Mouse (Mus musculus) midbrain, embryonic 14.5 days (tissue): ENCODE data around the gene Sbk3. TPM values are rescaled to one million over a fixed set of nuclear protein-coding genes. Genes with fewer than 3 reads are reported as not detected.

Experiments
- ATAC-seq: fragments of 200-750 bp; cut with Nextera tagmentation; 2 replicates; pipeline ENCODE4 v1.8.0; 2017; ENCODE audit warnings: moderate number of reproducible peaks, moderate library complexity; ENCODE audit not compliant: low FRiP score, low TSS enrichment
- DNase-seq: peaks from one replicate; pipeline ENCODE4 v3.0.0-alpha.2; 2015
- H3K27ac ChIP-seq: fragments of 300-500 bp; sonication (generic); replicated peaks from 2 replicates; pipeline ENCODE4 v1.5.1; 2014; ENCODE audit warnings: mild to moderate bottlenecking, low read depth, low read length, moderate library complexity
- H3K27me3 ChIP-seq: fragments of 300-500 bp; sonication (generic); 2 replicates; pipeline ENCODE4 v1.6.1; 2014; ENCODE audit warnings: low read length, control low read depth, mixed read lengths; ENCODE audit not compliant: control insufficient read depth, insufficient read depth
- H3K36me3 ChIP-seq: fragments of 300-500 bp; sonication (generic); 2 replicates; pipeline ENCODE4 v1.6.1; 2014; ENCODE audit warnings: low read length, control low read depth; ENCODE audit not compliant: control insufficient read depth, insufficient read depth
- H3K4me1 ChIP-seq: fragments of 300-500 bp; sonication (generic); 2 replicates; pipeline ENCODE4 v1.6.1; 2014; ENCODE audit warnings: mild to moderate bottlenecking, antibody characterized with exemption, low read length, control low read depth; ENCODE audit not compliant: control insufficient read depth, insufficient read depth
- H3K4me2 ChIP-seq: fragments of 300-500 bp; sonication (generic); 2 replicates; pipeline ENCODE4 v1.6.1; 2014; ENCODE audit warnings: mild to moderate bottlenecking, low read length, moderate library complexity
- H3K4me3 ChIP-seq: fragments of 300-500 bp; sonication (generic); replicated peaks from 2 replicates; pipeline ENCODE4 v1.5.1; 2014; ENCODE audit warnings: low read depth, low read length
- H3K9ac ChIP-seq: fragments of 300-500 bp; sonication (generic); replicated peaks from 2 replicates; pipeline ENCODE4 v1.6.1; 2014; ENCODE audit warnings: mild to moderate bottlenecking, low read length, moderate library complexity
- H3K9me3 ChIP-seq: fragments of 300-500 bp; sonication (generic); 2 replicates; pipeline ENCODE4 v1.6.1; 2016; ENCODE audit warnings: low read length, control low read depth, mixed read lengths; ENCODE audit not compliant: control insufficient read depth
- WGBS: fragments of 180-500 bp; shearing (Covaris S2); extraction: QIAGEN DNeasy Blood & Tissue Kit; methylation state at CpG from one replicate; pipeline ENCODE4 v1.1.7; 2014; 5-methylcytosine and 5-hydroxymethylcytosine counted together
- polyA plus RNA-seq: library from polyadenylated mRNA; unstranded; fragments of >200 nt; fragmentation: Nextera tagmentation; extraction: Ambion mirVana; gene quantifications from 2 replicates; pipeline ENCODE4 v1.2.1, GENCODE M21; 2014

Gene Sbk3
- polyA plus RNA-seq, 1 experiment from 2014 or later, result 0.89 TPM

GRCm38 (mm10) chr7:4996003-4996895 is 25.3 kb upstream of the Sbk3 start, which contains the start of gene Zfp579:
Gene Zfp579 (minus strand): TSS chr7:4996158.
- 2% methylated on average over 23 of the region's 26 CpGs for WGBS
- Histone ChIP-seq H3K4me3 (peak within 1 kb of the TSS; percentile 81), H3K4me2 (peak within 1 kb of the TSS; percentile 94), H3K27me3 (no peaks in the 10 kb centered on the region), H3K27ac (peak within 1 kb of the TSS; percentile 89), H3K9ac (peak within 1 kb of the TSS; percentile 94), H3K9me3 (no peaks in the 10 kb centered on the region), H3K36me3 (peaks cover 31% of the 10 kb centered on the region), H3K4me1 (peaks cover 22% of the 10 kb centered on the region)
- ATAC-seq, result peak; percentile 91
- DNase-seq, result peak; percentile 95

GRCm38 (mm10) chr7:4995268-4996002 is 24.5 kb upstream of the Sbk3 start:
- WGBS, result 3% methylated on average over 19 of the region's 19 CpGs
- peaks cover 22% of the 10 kb centered on the region for H3K4me1 ChIP-seq
- no peaks in the 10 kb centered on the region for H3K9me3 ChIP-seq
- H3K27me3 ChIP-seq, result no peaks in the 10 kb centered on the region
- peak overlapping the region; percentile 81 for H3K4me3 ChIP-seq
- H3K9ac ChIP-seq, result peak overlapping the region; percentile 94
- peak overlapping the region; percentile 94 for H3K4me2 ChIP-seq
- DNase-seq, result no peak
- peak overlapping the region; percentile 89 for H3K27ac ChIP-seq
- no peak for ATAC-seq
- peaks cover 33% of the 10 kb centered on the region for H3K36me3 ChIP-seq

GRCm38 (mm10) chr7:4993999-4994788 is 23.2 kb upstream of the Sbk3 start:
- Histone ChIP-seq H3K27me3 (no peaks in the 10 kb centered on the region), H3K9ac (peak overlapping the region; percentile 37; the same call in 1 of the 2 replicates), H3K4me1 (peaks cover 22% of the 10 kb centered on the region), H3K36me3 (peaks cover 33% of the 10 kb centered on the region), H3K4me3 (peak overlapping the region; percentile 81), H3K4me2 (peak overlapping the region; percentile 94), H3K9me3 (no peaks in the 10 kb centered on the region), H3K27ac (no peak overlapping the region)
- 51% methylated on average over 59 of the region's 59 CpGs for WGBS
- ATAC-seq, result no peak
- no peak for DNase-seq

- peak overlapping the region; percentile 94 for H3K4me2 ChIP-seq
- H3K36me3 ChIP-seq, result peaks cover 33% of the 10 kb centered on the region
- no peak overlapping the region for H3K27ac ChIP-seq
- no peaks in the 10 kb centered on the region for H3K27me3 ChIP-seq
- no peak for ATAC-seq
- no peak for DNase-seq
- WGBS, result 43% methylated on average over 54 of the region's 55 CpGs
- peak overlapping the region; percentile 17 for H3K4me3 ChIP-seq
- no peaks in the 10 kb centered on the region for H3K9me3 ChIP-seq
- peak overlapping the region; percentile 37; the same call in 1 of the 2 replicates for H3K9ac ChIP-seq
- peaks cover 22% of the 10 kb centered on the region for H3K4me1 ChIP-seq
Measured at GRCm38 (mm10) chr7:4993347-4993998, 22.5 kb upstream of the Sbk3 start.

- Histone ChIP-seq H3K4me2 (no peak overlapping the region), H3K27ac (no peak overlapping the region), H3K9ac (no peak overlapping the region), H3K4me1 (0 out of 2 replicates have a peak, but pooled peaks cover 1% of the 10 kb centered on the region), H3K27me3 (no peaks in the 10 kb centered on the region), H3K9me3 (no peaks in the 10 kb centered on the region), H3K4me3 (no peak overlapping the region), H3K36me3 (peaks cover 22% of the 10 kb centered on the region)
- DNase-seq (no peak), ATAC-seq (no peak)
- WGBS, result 81% methylated on average over 2 of the region's 2 CpGs
Measured at GRCm38 (mm10) chr7:4988250-4988649, 17.3 kb upstream of the Sbk3 start.

GRCm38 (mm10) chr7:4976832-4977231 is 5.9 kb upstream of the Sbk3 start:
- H3K4me3 ChIP-seq, result no peak overlapping the region
- H3K4me2 ChIP-seq, result no peak overlapping the region
- ATAC-seq (no peak), DNase-seq (no peak)
- no peaks in the 10 kb centered on the region for H3K4me1 ChIP-seq
- WGBS, result 93% methylated on average over 7 of the region's 7 CpGs
- no peak overlapping the region for H3K27ac ChIP-seq
- no peak overlapping the region for H3K9ac ChIP-seq
- no peaks in the 10 kb centered on the region for H3K36me3 ChIP-seq
- H3K27me3 ChIP-seq, result no peaks in the 10 kb centered on the region
- no peaks in the 10 kb centered on the region for H3K9me3 ChIP-seq

GRCm38 (mm10) chr7:4975455-4975854 is 4.5 kb upstream of the Sbk3 start:
- H3K27me3 ChIP-seq, result no peaks in the 10 kb centered on the region
- H3K36me3 ChIP-seq, result no peaks in the 10 kb centered on the region
- no peak overlapping the region for H3K4me3 ChIP-seq
- DNase-seq, result no peak
- no peak overlapping the region for H3K27ac ChIP-seq
- H3K9me3 ChIP-seq, result no peaks in the 10 kb centered on the region
- no peak for ATAC-seq
- WGBS, result 70% methylated on average over 4 of the region's 4 CpGs
- H3K4me2 ChIP-seq, result no peak overlapping the region
- H3K9ac ChIP-seq, result no peak overlapping the region
- no peaks in the 10 kb centered on the region for H3K4me1 ChIP-seq
